Mouse (Mus musculus) G1E (cell line): ENCODE measurements around the gene Hnf1b.

Source experiments
- CTCF ChIP-seq: IDR thresholded peaks from 2 replicates; pipeline ENCODE4 v1.5.1; 2012; ENCODE audit warnings: low read depth, low read length, inconsistent platforms, mixed read lengths
- GATA1 ChIP-seq: IDR thresholded peaks from 2 replicates; pipeline ENCODE4 v1.6.1; 2012; ENCODE audit warnings: borderline replicate concordance, low read length, inconsistent platforms, mixed read lengths
- POLR2AphosphoS5 ChIP-seq: IDR thresholded peaks from 2 replicates; pipeline ENCODE4 v1.6.1; 2012; ENCODE audit warnings: low read depth, low read length, inconsistent platforms; ENCODE audit not compliant: insufficient replicate concordance
- TAL1 ChIP-seq: conservative IDR thresholded peaks from 2 replicates; pipeline ENCODE4 v1.6.1; 2012; ENCODE audit warnings: low read depth, low read length, inconsistent platforms, mixed read lengths

GRCm38 (mm10) chr11:83882552-83882951 is 32.7 kb downstream of the Hnf1b start:
- TF ChIP-seq CTCF (no peak), TAL1 (no peak), POLR2AphosphoS5 (no peak), GATA1 (no peak)
